Mouse (Mus musculus): ENCODE measurements around the gene Hps4.
A peak's percentile ranks its signal among the peaks of the same experiment; 100 is the strongest.

Gene Hps4

GRCm38 (mm10) chr5:112323246-112323645 lies 19.6 kb upstream of the Hps4 start:
- no peak for DNase-seq (ENCODE audit: low spot score in 2 of 2)

GRCm38 (mm10) chr5:112324637-112325545 lies 18.0 kb upstream of the Hps4 start:
- DNase-seq (ENCODE audit: low spot score in 2 of 2), result no peak

- peak; percentile 95 for DNase-seq (ENCODE audit: low spot score in 2 of 2)
Measured at GRCm38 (mm10) chr5:112325546-112326445, 17.1 kb upstream of the Hps4 start, which contains the start of gene Tfip11. Gene Tfip11, plus strand, starts transcription at chr5:112326358.

GRCm38 (mm10) chr5:112326446-112327009 lies 16.4 kb upstream of the Hps4 start:
- no peak for DNase-seq (ENCODE audit: low spot score in 2 of 2)

GRCm38 (mm10) chr5:112327854-112328253 lies 15.0 kb upstream of the Hps4 start:
- no peak for DNase-seq (ENCODE audit: low spot score in 2 of 2)

GRCm38 (mm10) chr5:112329805-112330564 lies 12.9 kb upstream of the Hps4 start:
- DNase-seq (ENCODE audit: low spot score in 2 of 2), result no peak

GRCm38 (mm10) chr5:112335473-112335872 lies 7.4 kb upstream of the Hps4 start:
- no peak for DNase-seq (ENCODE audit: low spot score in 2 of 2)

- no peak for DNase-seq (ENCODE audit: low spot score in 2 of 2)
Measured at GRCm38 (mm10) chr5:112337004-112337403, 5.9 kb upstream of the Hps4 start.

- DNase-seq (ENCODE audit: low spot score in 2 of 2), result no peak
Measured at GRCm38 (mm10) chr5:112339215-112339614, 3.7 kb upstream of the Hps4 start.

GRCm38 (mm10) chr5:112343205-112343595 lies 317 bp downstream of the Hps4 start:
- no peak for DNase-seq (ENCODE audit: low spot score in 2 of 2)

- peak in 1 of 2 experiments; percentile 78 for DNase-seq (ENCODE audit: low spot score in 2 of 2)
Measured at GRCm38 (mm10) chr5:112344092-112344960, 1.4 kb downstream of the Hps4 start.

GRCm38 (mm10) chr5:112346211-112346965 lies 3.5 kb downstream of the Hps4 start:
- no peak for DNase-seq (ENCODE audit: low spot score in 2 of 2)

GRCm38 (mm10) chr5:112349169-112349568 lies 6.3 kb downstream of the Hps4 start:
- DNase-seq (ENCODE audit: low spot score in 2 of 2), result no peak

- DNase-seq (ENCODE audit: low spot score in 2 of 2), result no peak
Measured at GRCm38 (mm10) chr5:112355493-112355892, 12.6 kb downstream of the Hps4 start.

GRCm38 (mm10) chr5:112355910-112356309 lies 13.0 kb downstream of the Hps4 start, which contains the start of gene Gm6583:
Gene Gm6583, minus strand, starts transcription at chr5:112356033.
- no peak for DNase-seq (ENCODE audit: low spot score in 2 of 2)

GRCm38 (mm10) chr5:112356322-112356721 lies 13.4 kb downstream of the Hps4 start:
- no peak for DNase-seq (ENCODE audit: low spot score in 2 of 2)

GRCm38 (mm10) chr5:112359520-112359919 lies 16.6 kb downstream of the Hps4 start:
- no peak for DNase-seq (ENCODE audit: low spot score in 2 of 2)

GRCm38 (mm10) chr5:112360077-112360476 lies 17.2 kb downstream of the Hps4 start:
- no peak for DNase-seq (ENCODE audit: low spot score in 2 of 2)

- DNase-seq (ENCODE audit: low spot score in 2 of 2), result no peak
Measured at GRCm38 (mm10) chr5:112364184-112364797, 21.4 kb downstream of the Hps4 start.
